Mouse (Mus musculus) megakaryocyte-erythroid progenitor cell, adult 5-6 weeks (primary cell): ENCODE data around the gene Ddx59. TPM values are rescaled to one million over a fixed set of nuclear protein-coding genes. Genes with fewer than 3 reads are reported as not detected.

Experiments used
- ATAC-seq: replicated peaks from 2 replicates; pipeline ENCODE4 v1.8.0; 2016; ENCODE audit warnings: mild to moderate bottlenecking, inconsistent platforms; ENCODE audit not compliant: severe bottlenecking, poor library complexity, low FRiP score, low TSS enrichment
- total RNA-seq, 2 experiments: library from RNA; stranded (forward) in 1 of 2; stranded (reverse) in 1 of 2; fragments of 200-1000, 215-1000 nt in 1 of 2; fragments of >200 nt in 1 of 2; fragmentation: Nextera tagmentation in 1 of 2; gene quantifications; 2 replicates each; pipeline ENCODE4 v1.2.3; 2014 to 2017

Ddx59 gene
- total RNA-seq (2014; fragmentation: Nextera tagmentation) (11.7 and 17.2 TPM in 2 replicates), total RNA-seq (2017) (16.6 and 17.2 TPM in 2 replicates)

GRCm38 (mm10) chr1:136414798-136415755, at the start of gene Ddx59:
Gene Ddx59 (plus strand): TSS chr1:136415271.
- ATAC-seq: peak; percentile 96

- ATAC-seq: no peak
Measured at GRCm38 (mm10) chr1:136365986-136366385, 49.1 kb upstream of the Ddx59 start.

GRCm38 (mm10) chr1:136379261-136379660, 35.8 kb upstream of the Ddx59 start:
- ATAC-seq: no peak

GRCm38 (mm10) chr1:136380161-136380560, 34.9 kb upstream of the Ddx59 start:
- no peak for ATAC-seq

GRCm38 (mm10) chr1:136380606-136381005, 34.5 kb upstream of the Ddx59 start:
- ATAC-seq: no peak

- no peak for ATAC-seq
Measured at GRCm38 (mm10) chr1:136381169-136381568, 33.9 kb upstream of the Ddx59 start.

- no peak for ATAC-seq
Measured at GRCm38 (mm10) chr1:136381583-136381982, 33.5 kb upstream of the Ddx59 start.

GRCm38 (mm10) chr1:136386914-136387313, 28.2 kb upstream of the Ddx59 start:
- no peak for ATAC-seq

- peak; percentile 68; the same call in 1 of the 2 replicates for ATAC-seq
Measured at GRCm38 (mm10) chr1:136394506-136394905, 20.6 kb upstream of the Ddx59 start.

GRCm38 (mm10) chr1:136395073-136395472, 20.0 kb upstream of the Ddx59 start:
- ATAC-seq: no peak

GRCm38 (mm10) chr1:136401281-136401680, 13.8 kb upstream of the Ddx59 start:
- ATAC-seq: no peak

GRCm38 (mm10) chr1:136409631-136410030, 5.4 kb upstream of the Ddx59 start:
- no peak for ATAC-seq

GRCm38 (mm10) chr1:136415756-136416126, 670 bp downstream of the Ddx59 start:
- no peak for ATAC-seq

- no peak for ATAC-seq
Measured at GRCm38 (mm10) chr1:136418393-136418792, 3.3 kb downstream of the Ddx59 start.

GRCm38 (mm10) chr1:136427166-136427969, 12.3 kb downstream of the Ddx59 start:
- ATAC-seq: peak; percentile 96

- no peak for ATAC-seq
Measured at GRCm38 (mm10) chr1:136428981-136429380, 13.9 kb downstream of the Ddx59 start.

- no peak for ATAC-seq
Measured at GRCm38 (mm10) chr1:136430126-136430818, 15.2 kb downstream of the Ddx59 start.

- ATAC-seq: no peak
Measured at GRCm38 (mm10) chr1:136440741-136441140, 25.7 kb downstream of the Ddx59 start.

- ATAC-seq: no peak
Measured at GRCm38 (mm10) chr1:136442809-136443208, 27.7 kb downstream of the Ddx59 start.
